Mouse (Mus musculus) heart, postnatal 25 days (tissue): ENCODE results near the gene Gnai1. TPM values are rescaled to one million over a fixed set of nuclear protein-coding genes. Genes with fewer than 3 reads are reported as not detected.

Experiments used
- DNase-seq: peaks from one replicate; pipeline ENCODE4 v3.0.0; 2022; ENCODE audit warnings: low spot score
- intact Hi-C: fragments of 180-260 bp; cut with DNase I; formaldehyde crosslinking; loops from one replicate; pipeline ENCODE4 v1.15.1; 2025
- total RNA-seq, 2 experiments: library from RNA; stranded (reverse); gene quantifications; 2 replicates each; pipeline ENCODE4 v1.2.3; 2021

Gnai1 gene
- total RNA-seq, 2 experiments from 2014 or later = 7.1 TPM

DNA sequence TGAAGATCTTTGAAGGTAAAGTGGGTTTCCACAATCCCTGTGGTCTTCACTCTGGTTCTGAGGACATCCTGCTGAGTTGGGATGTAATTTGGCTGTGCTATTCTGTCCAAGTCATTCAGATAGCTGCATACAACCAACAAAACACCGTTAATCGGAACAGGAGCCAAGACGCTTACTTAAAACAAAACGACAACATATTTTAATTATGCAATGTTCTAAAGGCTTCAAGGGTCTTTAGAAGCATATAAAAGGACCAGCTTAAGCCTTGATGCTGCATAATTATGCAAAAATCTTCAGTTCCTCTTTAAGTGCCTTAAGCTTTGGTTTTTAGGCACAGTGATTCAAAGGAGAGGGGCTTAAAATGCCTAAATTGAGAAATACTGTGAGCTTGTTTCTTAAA is 70.6 kb downstream of the Gnai1 start:
- intact Hi-C loops = no loop called here
- no peak for DNase-seq

DNA sequence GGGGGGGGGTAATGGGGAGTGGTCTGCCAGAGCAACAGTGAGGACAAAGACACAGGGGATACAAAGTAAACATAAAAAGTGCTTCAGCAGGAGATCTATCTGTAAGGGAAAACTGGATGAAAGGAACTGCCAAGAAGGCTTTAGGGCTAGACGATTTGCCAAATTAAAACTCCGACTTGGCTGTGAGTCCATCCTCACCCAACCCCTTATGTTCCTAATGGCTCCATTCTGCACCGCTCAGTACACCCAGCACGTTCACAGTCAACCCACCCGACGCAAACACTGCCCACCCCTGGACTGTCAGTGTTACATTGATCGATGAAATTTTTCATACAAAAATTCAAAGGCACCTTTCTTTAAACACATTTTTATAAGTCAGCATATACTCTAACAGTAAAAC is 71.5 kb downstream of the Gnai1 start:
- no peak for DNase-seq
- intact Hi-C loops = no loop called here

DNA sequence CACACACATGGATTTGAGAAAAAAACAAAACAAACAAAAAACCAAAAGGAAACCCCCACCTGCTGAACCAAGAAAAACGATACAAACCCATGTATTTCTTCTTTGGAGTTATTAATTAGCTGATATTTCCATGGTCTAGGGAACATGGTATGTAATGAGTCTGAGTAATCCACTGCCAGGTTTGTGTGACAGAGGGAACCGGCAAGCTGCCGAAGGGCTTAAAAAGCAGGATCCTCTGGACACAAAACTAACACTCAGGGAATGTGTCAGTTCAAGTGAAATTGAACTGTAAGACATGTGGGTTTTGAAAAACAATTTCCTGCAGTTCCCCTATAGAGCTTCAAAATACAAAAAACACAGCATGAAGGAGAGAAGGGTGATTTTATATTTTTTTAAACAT is 72.1 kb downstream of the Gnai1 start:
- intact Hi-C loops = no loop called here
- no peak for DNase-seq

DNA sequence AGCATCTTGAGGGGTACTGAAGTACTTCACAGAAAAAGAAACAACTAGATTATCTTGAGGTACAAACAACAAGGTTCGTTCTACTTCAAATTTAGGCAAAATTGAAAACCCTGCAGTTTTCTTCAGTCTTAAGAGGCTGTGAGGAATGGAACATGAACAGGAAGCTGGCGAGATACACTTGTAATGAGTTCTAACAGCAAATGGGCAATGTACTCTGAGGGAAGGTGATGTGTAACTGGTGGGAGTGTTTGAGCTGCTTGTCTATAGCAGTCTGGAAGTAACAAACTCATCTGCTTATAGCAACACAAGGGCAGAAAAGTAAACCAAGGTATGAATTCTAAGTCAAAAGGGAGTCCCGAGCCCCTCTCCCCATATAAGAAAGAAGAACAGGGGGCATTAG is 78.1 kb downstream of the Gnai1 start:
- intact Hi-C loops = no loop called here
- DNase-seq = no peak

DNA sequence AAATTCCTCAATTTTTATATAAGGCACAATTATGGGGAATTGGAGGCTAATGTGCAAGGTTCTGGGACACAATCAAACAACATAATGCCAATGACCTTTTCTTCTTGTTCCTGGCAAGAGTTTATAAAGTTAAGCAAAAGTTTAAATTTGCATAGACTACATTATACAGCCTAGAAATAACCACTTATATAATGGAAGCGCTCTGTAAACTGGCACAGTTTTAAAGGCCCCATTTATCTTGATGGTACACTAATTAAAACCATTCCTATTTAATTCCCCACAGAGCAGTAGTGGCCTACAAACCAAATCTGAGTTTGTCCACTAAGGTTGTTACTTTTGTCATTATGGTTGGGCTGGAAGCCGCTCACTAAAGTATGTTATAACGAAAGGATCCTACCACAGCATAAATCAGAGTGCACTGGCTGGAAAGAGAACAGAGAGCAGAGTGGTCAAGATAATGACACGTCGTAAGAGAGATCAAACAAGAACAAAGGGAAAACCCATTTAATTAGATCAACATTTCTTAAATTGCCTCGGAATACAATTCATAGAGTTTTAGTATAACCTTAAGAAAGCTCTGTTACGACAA is 85.7 kb downstream of the Gnai1 start:
- intact Hi-C loops = no loop called here
- no peak for DNase-seq

DNA sequence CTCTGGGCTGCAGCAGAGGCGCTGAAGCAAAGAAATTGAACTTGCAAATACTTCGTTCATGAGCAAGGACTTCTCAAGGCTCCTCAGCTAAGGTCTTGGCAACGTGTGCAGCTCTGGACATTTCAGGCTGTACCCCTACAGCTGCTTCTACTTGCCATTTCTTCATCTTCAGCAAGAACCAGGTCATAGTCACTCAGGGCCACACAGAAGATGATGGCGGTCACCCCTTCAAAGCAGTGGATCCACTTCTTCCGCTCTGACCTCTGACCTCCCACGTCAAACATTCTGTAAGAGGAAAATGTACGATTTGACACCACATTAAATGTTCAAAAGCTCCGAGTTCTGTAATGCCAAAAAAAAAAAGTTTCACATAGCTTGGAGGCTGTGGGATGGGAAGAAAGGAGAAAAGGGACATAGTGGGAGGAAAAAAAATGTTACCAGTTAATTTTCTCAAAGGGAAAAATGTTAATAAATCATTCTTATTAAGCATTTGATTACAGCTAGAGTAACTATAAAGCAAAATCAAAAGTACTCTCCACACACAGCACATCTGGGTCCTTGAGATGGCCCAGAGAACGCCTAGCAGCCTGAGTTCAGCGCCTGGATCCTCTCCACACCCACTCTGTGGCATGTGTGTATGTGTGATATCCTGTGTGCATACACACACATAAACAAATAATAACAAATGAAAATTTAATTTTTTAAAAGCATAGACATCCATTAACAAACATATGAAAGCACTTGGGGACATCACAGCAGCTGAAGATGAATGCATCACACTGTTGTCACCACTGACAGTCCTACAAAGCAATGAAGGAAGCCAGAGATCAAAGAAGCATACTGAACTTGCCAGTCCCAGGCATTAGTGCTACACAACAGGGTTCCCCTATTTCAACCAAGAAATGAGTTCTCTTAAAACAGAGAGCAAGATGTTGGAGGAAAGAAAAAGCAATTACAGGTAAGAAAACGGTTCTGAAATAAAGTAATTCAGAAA is 86.6 kb downstream of the Gnai1 start:
- intact Hi-C loops = no loop called here
- no peak for DNase-seq

DNA sequence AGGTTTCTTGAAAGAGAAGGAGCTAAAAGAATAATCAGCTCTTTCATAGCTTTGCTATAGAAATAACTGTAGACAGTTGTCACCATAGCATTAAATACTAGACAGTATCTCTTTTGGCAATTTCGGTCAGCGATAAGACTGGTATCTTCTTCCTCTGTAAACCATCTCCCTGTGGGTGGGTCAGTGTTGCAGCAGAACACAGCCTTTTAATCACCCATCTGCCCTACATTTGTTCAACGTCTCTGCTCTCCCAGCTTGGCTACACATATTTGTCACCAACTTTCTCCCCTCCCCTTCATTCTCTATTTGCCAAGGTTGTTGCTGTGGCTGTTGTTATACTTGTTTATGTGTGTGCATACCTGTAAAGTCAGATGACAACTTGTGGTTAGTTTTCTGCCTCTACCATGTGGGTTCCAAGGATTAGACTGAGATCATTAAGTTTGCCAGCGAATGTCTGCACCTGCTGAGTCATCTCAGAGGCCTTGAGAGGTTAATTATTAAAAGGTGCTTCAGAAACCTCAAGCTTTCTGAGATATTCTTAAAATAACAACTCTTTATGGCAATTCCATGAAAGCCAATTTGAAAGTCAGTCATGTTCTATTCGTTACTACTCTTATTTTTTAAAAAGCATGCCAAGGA is 109.7 kb downstream of the Gnai1 start:
- DNase-seq = no peak

DNA sequence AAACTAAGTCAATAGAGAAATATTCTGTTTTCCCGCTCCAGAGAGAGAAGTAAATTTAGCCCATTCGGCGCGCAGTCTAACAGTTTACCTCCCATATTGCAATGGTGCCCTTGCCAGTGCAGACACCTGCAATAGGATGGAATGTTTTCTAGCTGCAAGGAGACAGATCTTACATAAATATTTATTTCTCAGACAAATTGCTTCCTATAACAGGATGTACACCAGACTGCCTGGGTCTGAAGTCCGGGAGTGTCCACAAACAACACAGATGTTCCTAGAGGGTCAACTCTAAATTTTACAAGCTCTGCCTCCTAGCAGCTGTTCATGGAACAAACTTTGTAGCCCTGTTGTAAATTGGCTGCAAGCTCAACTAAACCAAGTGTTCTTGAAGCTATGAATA is 111.0 kb downstream of the Gnai1 start:
- intact Hi-C loops = no loop called here
- DNase-seq = no peak

More for the DNA sequence above, 109.7 kb downstream of the Gnai1 start:
- intact Hi-C loops = no loop called here

DNA sequence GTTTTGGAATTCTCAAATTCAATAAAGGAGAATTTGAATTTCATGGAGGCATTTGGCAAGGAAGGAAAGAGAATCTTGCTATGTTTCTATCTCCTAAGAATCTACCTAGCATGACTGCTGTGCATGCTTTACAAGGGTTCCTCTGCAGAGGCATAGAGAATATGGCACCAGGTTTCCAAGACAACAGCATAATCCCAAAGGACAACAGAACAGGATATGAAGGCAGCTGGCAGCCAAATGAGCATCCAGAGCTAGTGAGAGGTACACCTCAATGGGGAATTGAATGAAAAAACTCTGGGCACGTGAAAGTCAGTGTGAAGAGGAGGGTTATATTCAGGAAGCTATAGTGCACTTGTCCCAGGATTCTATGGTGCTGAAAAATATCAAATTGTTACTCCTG is 130.8 kb downstream of the Gnai1 start:
- DNase-seq = no peak
- intact Hi-C loops = no loop called here

DNA sequence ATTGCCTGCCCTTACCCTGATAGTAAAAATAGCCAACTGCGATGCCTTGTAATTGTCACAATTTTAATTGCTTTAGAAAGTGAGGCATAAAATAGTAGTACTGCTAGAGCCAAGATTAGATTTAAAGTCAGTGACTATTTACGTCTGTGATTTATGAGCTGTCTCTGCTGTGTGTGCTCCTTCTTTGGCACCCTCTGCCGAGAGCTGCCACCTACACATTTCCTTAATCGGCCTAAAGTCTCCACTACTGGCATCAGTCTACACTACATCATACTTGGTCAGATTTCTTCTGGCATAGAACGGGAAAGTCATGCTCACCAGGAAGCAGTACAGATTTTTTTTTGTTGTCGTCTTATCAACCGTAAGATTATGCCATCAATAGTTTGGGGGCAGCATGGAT is 131.3 kb downstream of the Gnai1 start:
- intact Hi-C loops = no loop called here
- no peak for DNase-seq

DNA sequence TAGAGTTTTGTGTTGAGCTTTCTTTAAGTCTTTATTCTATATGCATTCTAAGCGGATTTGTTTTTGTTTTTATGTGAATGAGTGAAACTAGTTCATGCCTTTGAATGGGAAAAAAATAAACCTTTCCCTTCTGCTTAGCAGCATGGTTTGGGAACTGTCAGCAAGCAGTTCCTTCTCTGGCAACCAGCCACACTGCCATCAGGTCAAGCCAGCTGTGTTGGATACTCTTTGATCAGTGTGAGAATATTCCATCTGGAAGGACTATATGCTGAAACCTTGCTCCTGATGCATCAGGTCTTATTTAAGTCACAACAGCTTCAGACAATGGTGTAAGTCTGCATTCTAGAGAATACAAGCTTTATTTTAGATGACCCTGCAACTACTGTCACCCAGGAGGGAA is 139.3 kb downstream of the Gnai1 start:
- DNase-seq = no peak
- intact Hi-C loops = no loop called here

DNA sequence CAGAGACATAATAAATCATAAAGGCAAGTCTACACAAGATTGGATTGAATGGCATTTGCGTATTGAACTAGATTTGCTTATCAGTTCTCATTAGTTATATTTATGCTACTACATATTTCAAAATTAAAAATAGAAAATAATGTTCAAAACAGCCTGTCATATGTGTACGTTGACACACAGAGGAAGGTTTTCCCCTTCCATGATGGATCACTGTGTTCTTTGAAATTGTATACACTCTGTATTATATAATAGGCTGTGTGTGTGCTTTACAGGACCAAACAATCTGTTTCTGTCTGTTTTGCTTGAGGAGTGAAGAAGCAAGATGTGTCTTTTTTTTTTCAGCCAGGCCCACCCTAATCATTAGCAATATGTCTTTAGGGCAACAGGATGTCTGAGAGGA is 141.9 kb downstream of the Gnai1 start:
- intact Hi-C loops = no loop called here
- DNase-seq = no peak

DNA sequence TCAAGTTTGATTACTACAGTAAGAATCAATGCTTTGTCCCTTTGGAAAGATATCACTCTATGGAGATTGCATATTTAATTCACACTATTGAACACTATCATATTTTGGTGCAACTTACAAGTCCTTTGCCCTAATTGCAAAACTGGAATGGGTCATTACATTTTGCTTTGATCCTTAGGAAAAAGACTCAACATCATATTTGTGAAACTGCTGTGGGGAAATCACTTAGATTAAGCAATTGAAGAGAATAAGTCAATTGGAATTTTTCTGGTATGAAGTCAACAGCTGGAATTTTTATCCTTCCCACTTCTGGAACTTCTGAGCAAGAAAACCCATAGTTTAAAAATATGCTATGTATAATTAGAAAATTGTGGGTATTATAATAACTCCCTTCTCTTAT is 142.3 kb downstream of the Gnai1 start:
- DNase-seq = no peak
- intact Hi-C loops = no loop called here
